ENCODE assay signal across 20 mouse cellular contexts in the genomic region with DNA sequence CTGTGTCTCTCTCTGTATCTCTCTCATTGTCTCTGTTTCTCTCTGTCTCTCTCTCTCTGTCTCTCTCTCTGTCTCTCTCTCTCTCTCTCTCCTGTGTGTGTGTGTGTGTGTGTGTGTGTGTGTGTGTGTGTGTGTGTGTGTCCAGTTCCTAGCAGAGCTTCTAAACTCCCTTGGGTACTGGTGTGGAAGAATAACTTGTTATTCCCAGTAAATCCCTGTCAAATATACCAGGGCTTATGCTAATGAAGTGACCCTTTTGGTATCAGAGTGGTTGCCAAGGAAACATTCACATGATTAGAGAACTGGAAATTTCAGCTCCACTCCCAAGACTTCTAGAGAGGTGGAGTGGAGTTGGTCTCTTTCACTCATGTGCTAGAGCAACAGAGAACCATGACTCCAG.
DNase-seq lines count a peak whose midpoint lies in the region; ATAC-seq and TF ChIP-seq lines count a peak whose summit lies in the region.
"Had no signal": no experiment of that assay in that cellular context is flagged by ENCODE, and none has a peak within 500 bp of the region (broad histone marks: within the 10 kb centered on the region; RNA-seq: fewer than 3 reads in every experiment).

No protein-coding gene starts in this region.

- H3K4me1 ChIP-seq in kidney, embryonic 15.5 days, result 0 out of 2 replicates have a peak, but pooled peaks cover 8% of the 10 kb centered on the region
- H3K4me1 ChIP-seq in midbrain, embryonic 13.5 days (replicated peaks), result peaks cover 7% of the 10 kb centered on the region; the same call in 1 of the 2 replicates
- peaks cover 7% of the 10 kb centered on the region for H3K4me1 ChIP-seq in midbrain, embryonic 10.5 days
- H3K4me1 ChIP-seq: embryonic facial prominence, embryonic 15.5 days; forebrain, embryonic 15.5 days; heart, embryonic 15.5 days had no signal

- no peak for ATAC-seq in kidney, embryonic 15.5 days (replicated peaks; ENCODE audit: low FRiP score)
- ATAC-seq in midbrain, embryonic 13.5 days, result peak; percentile 65
- ATAC-seq in Patski, result peak; percentile 35
- no peak for ATAC-seq in erythroblast, adult 5-6 weeks (replicated peaks; ENCODE audit: low FRiP score, poor library complexity, severe bottlenecking)
- ATAC-seq: forebrain, embryonic 15.5 days had no signal

- no peak for TF ChIP-seq CTCF in Patski (IDR thresholded peaks at IDR 0.05)

- CTCF ChIA-PET in Patski (lab: Charles Lee), result interaction anchor here (1.2 kb wide), 1 partner anchor 310 kb away, joined by 3 read pairs; no protein-coding TSS in a partner anchor

- in situ Hi-C loops in Patski (cut with MboI; ENCODE audit: low pct_unique_long_range_greater_than_20kb), result loop anchor here (25.0 kb wide), 1 partner anchor 1025 kb away; no protein-coding TSS in a partner anchor

- H3K9ac ChIP-seq in kidney, embryonic 15.5 days, result no peak overlapping the region
- no peak overlapping the region for H3K9ac ChIP-seq in midbrain, embryonic 13.5 days (replicated peaks)
- H3K9ac ChIP-seq: embryonic facial prominence, embryonic 15.5 days; forebrain, embryonic 15.5 days; heart, embryonic 15.5 days; hindbrain, embryonic 14.5 days had no signal

- no peak overlapping the region for H3K4me2 ChIP-seq in kidney, embryonic 15.5 days
- H3K4me2 ChIP-seq in midbrain, embryonic 13.5 days (replicated peaks), result no peak overlapping the region
- H3K4me2 ChIP-seq: embryonic facial prominence, embryonic 15.5 days; forebrain, embryonic 15.5 days; heart, embryonic 11.5 days; heart, embryonic 15.5 days; hindbrain, embryonic 14.5 days had no signal

- H3K27me3 ChIP-seq in kidney, embryonic 15.5 days, result no peaks in the 10 kb centered on the region
- H3K27me3 ChIP-seq in midbrain, embryonic 13.5 days, result no peaks in the 10 kb centered on the region; the same call in 1 of the 2 replicates
- H3K27me3 ChIP-seq in midbrain, embryonic 10.5 days (ENCODE audit: low read depth, poor library complexity, severe bottlenecking), result no peaks in the 10 kb centered on the region
- H3K27me3 ChIP-seq in Patski, result no peaks in the 10 kb centered on the region
- H3K27me3 ChIP-seq: embryonic facial prominence, embryonic 15.5 days; forebrain, embryonic 15.5 days; heart, embryonic 15.5 days had no signal

- POLR2A ChIA-PET in Patski (lab: Charles Lee), result interaction anchor here (0.7 to 1.0 kb wide), 2 partner anchors 298 to 335 kb away, joined by 4 to 5 read pairs; no protein-coding TSS in a partner anchor

- H3K4me3 ChIP-seq in kidney, embryonic 15.5 days (replicated peaks), result no peak overlapping the region
- no peak overlapping the region for H3K4me3 ChIP-seq in midbrain, embryonic 13.5 days (replicated peaks)
- H3K4me3 ChIP-seq in midbrain, embryonic 10.5 days, result no peak overlapping the region
- H3K4me3 ChIP-seq: embryonic facial prominence, embryonic 15.5 days; forebrain, embryonic 15.5 days; heart, embryonic 15.5 days had no signal

- 0 out of 2 replicates have a peak overlapping the region, but pooled peaks have one; percentile 19 for H3K27ac ChIP-seq in kidney, embryonic 15.5 days
- no peak overlapping the region for H3K27ac ChIP-seq in midbrain, embryonic 13.5 days
- no peak overlapping the region for H3K27ac ChIP-seq in midbrain, embryonic 10.5 days (replicated peaks)
- H3K27ac ChIP-seq: embryonic facial prominence, embryonic 15.5 days; forebrain, embryonic 15.5 days; heart, embryonic 15.5 days; hindbrain, embryonic 14.5 days had no signal

- no peaks in the 10 kb centered on the region for H3K9me3 ChIP-seq in kidney, embryonic 15.5 days (replicated peaks)
- no peaks in the 10 kb centered on the region for H3K9me3 ChIP-seq in midbrain, embryonic 13.5 days
- peaks cover 3% of the 10 kb centered on the region; the same call in 1 of the 2 replicates for H3K9me3 ChIP-seq in midbrain, embryonic 10.5 days (replicated peaks)
- H3K9me3 ChIP-seq: embryonic facial prominence, embryonic 15.5 days; forebrain, embryonic 15.5 days; heart, embryonic 15.5 days had no signal

- no peak for DNase-seq in kidney, adult 18-20 months
- DNase-seq in midbrain, embryonic 10.5 days (ENCODE audit: low spot score), result no peak
- no peak for DNase-seq in Patski (ENCODE audit: low read depth, low spot score)
- DNase-seq: adrenal gland, adult 8-10 months; adrenal gland, postnatal 36 days; cerebellum, adult 11 months; cerebellum, adult 8-10 months; cerebellum, postnatal 14 days; embryo, embryonic 11 days; gastrocnemius, postnatal 10 days; heart, adult 18-20 months; heart, postnatal 14 days had no signal

- no peaks in the 10 kb centered on the region for H3K36me3 ChIP-seq in kidney, embryonic 15.5 days
- H3K36me3 ChIP-seq in midbrain, embryonic 13.5 days, result no peaks in the 10 kb centered on the region
- no peaks in the 10 kb centered on the region for H3K36me3 ChIP-seq in midbrain, embryonic 10.5 days
- H3K36me3 ChIP-seq: embryonic facial prominence, embryonic 15.5 days; forebrain, embryonic 15.5 days; heart, embryonic 15.5 days had no signal

Comparison
In these comparisons a context has a peak if more than half of its experiments do, and no peak if none do; other contexts are left out.
1. ATAC-seq: peak in midbrain, embryonic 13.5 days (single experiment) and Patski (single experiment); none in kidney, embryonic 15.5 days (single experiment) and erythroblast, adult 5-6 weeks (single experiment).